Mouse (Mus musculus): Measurements from ENCODE around the gene Nfxl1. TPM values are rescaled to one million over a fixed set of nuclear protein-coding genes. Genes with fewer than 3 reads are reported as not detected.
"Not testable (repeated sequence)": the region's sequence is repeated elsewhere in the genome, so short reads cannot be mapped to it uniquely, and the experiment has no call there.

Gene Nfxl1
- polyA plus RNA-seq, 1 experiment from 2014 or later, result 7.3 TPM

- no peak for ATAC-seq (replicated peaks; ENCODE audit: extremely low read depth, insufficient read depth, low FRiP score)
- H3K4me3 ChIP-seq (ENCODE audit: low read length), result no peak overlapping the region
- WGBS, result 88% methylated on average over 5 of the region's 5 CpGs
- H3K36me3 ChIP-seq (ENCODE audit: control insufficient read depth, insufficient read depth), result no peaks in the 10 kb centered on the region
- no peak overlapping the region for H3K27ac ChIP-seq (ENCODE audit: low read length)
- H3K4me1 ChIP-seq (ENCODE audit: control insufficient read depth, insufficient read depth, low read length), result no peaks in the 10 kb centered on the region
- no peaks in the 10 kb centered on the region for H3K27me3 ChIP-seq (ENCODE audit: control insufficient read depth, insufficient read depth, low read length)
- H3K9ac ChIP-seq (ENCODE audit: low read length), result no peak overlapping the region
- peaks cover 16% of the 10 kb centered on the region for H3K9me3 ChIP-seq (replicated peaks; ENCODE audit: control insufficient read depth, low read length)
- H3K4me2 ChIP-seq (ENCODE audit: low read depth, low read length), result no peak overlapping the region
Observed at GRCm38 (mm10) chr5:72565621-72566020, 6.1 kb upstream of the Nfxl1 start.

GRCm38 (mm10) chr5:72563183-72563582 lies 3.7 kb upstream of the Nfxl1 start:
- H3K4me3 ChIP-seq (ENCODE audit: low read length); H3K4me1 ChIP-seq (ENCODE audit: control insufficient read depth, insufficient read depth, low read length); H3K4me2 ChIP-seq (ENCODE audit: low read depth, low read length); H3K36me3 ChIP-seq (ENCODE audit: control insufficient read depth, insufficient read depth); H3K27ac ChIP-seq (ENCODE audit: low read length); H3K9me3 ChIP-seq (replicated peaks; ENCODE audit: control insufficient read depth, low read length); H3K9ac ChIP-seq (ENCODE audit: low read length); H3K27me3 ChIP-seq (ENCODE audit: control insufficient read depth, insufficient read depth, low read length); ATAC-seq (replicated peaks; ENCODE audit: extremely low read depth, insufficient read depth, low FRiP score): not testable (repeated sequence)
- 41% methylated on average over 2 of the region's 2 CpGs for WGBS

- 50% methylated on average over 3 of the region's 3 CpGs for WGBS
- H3K4me3 ChIP-seq (ENCODE audit: low read length), result no peak overlapping the region
- no peaks in the 10 kb centered on the region for H3K27me3 ChIP-seq (ENCODE audit: control insufficient read depth, insufficient read depth, low read length)
- peaks cover 6% of the 10 kb centered on the region for H3K4me1 ChIP-seq (ENCODE audit: control insufficient read depth, insufficient read depth, low read length)
- no peaks in the 10 kb centered on the region for H3K36me3 ChIP-seq (ENCODE audit: control insufficient read depth, insufficient read depth)
- peaks cover 3% of the 10 kb centered on the region; the same call in 1 of the 2 replicates for H3K9me3 ChIP-seq (replicated peaks; ENCODE audit: control insufficient read depth, low read length)
- no peak overlapping the region for H3K4me2 ChIP-seq (ENCODE audit: low read depth, low read length)
- no peak overlapping the region for H3K27ac ChIP-seq (ENCODE audit: low read length)
- H3K9ac ChIP-seq (ENCODE audit: low read length), result no peak overlapping the region
- ATAC-seq (replicated peaks; ENCODE audit: extremely low read depth, insufficient read depth, low FRiP score), result no peak
Observed at GRCm38 (mm10) chr5:72560976-72561628, 1.6 kb upstream of the Nfxl1 start.

- peak; percentile 62 for ATAC-seq (replicated peaks; ENCODE audit: extremely low read depth, insufficient read depth, low FRiP score)
- under 1% methylated on average over 57 of the region's 57 CpGs for WGBS
- Histone ChIP-seq H3K4me1 (ENCODE audit: control insufficient read depth, insufficient read depth, low read length) (peaks cover 6% of the 10 kb centered on the region), H3K9me3 (replicated peaks; ENCODE audit: control insufficient read depth, low read length) (peaks cover 2% of the 10 kb centered on the region; the same call in 1 of the 2 replicates), H3K36me3 (ENCODE audit: control insufficient read depth, insufficient read depth) (peaks cover 3% of the 10 kb centered on the region; the same call in 1 of the 2 replicates), H3K27me3 (ENCODE audit: control insufficient read depth, insufficient read depth, low read length) (no peaks in the 10 kb centered on the region), H3K4me2 (ENCODE audit: low read depth, low read length) (peak overlapping the region; percentile 77), H3K9ac (ENCODE audit: low read length) (peak overlapping the region; percentile 73), H3K4me3 (ENCODE audit: low read length) (peak overlapping the region; percentile 60), H3K27ac (ENCODE audit: low read length) (0 out of 2 replicates have a peak overlapping the region, but pooled peaks have one; percentile 23)
Observed at GRCm38 (mm10) chr5:72558716-72559526, 563 bp downstream of the Nfxl1 start.

- Histone ChIP-seq H3K27ac (ENCODE audit: low read length) (no peak overlapping the region), H3K4me3 (ENCODE audit: low read length) (no peak overlapping the region), H3K4me1 (ENCODE audit: control insufficient read depth, insufficient read depth, low read length) (peaks cover 6% of the 10 kb centered on the region), H3K4me2 (ENCODE audit: low read depth, low read length) (no peak overlapping the region), H3K36me3 (ENCODE audit: control insufficient read depth, insufficient read depth) (peaks cover 8% of the 10 kb centered on the region), H3K9me3 (replicated peaks; ENCODE audit: control insufficient read depth, low read length) (no peaks in the 10 kb centered on the region), H3K9ac (ENCODE audit: low read length) (no peak overlapping the region), H3K27me3 (ENCODE audit: control insufficient read depth, insufficient read depth, low read length) (no peaks in the 10 kb centered on the region)
- ATAC-seq (replicated peaks; ENCODE audit: extremely low read depth, insufficient read depth, low FRiP score), result no peak
- 92% methylated on average over 3 of the region's 3 CpGs for WGBS
Observed at GRCm38 (mm10) chr5:72556245-72556644, 3.2 kb downstream of the Nfxl1 start.

- H3K9ac ChIP-seq (ENCODE audit: low read length), result no peak overlapping the region
Observed at GRCm38 (mm10) chr5:72551209-72551608, 8.3 kb downstream of the Nfxl1 start.

GRCm38 (mm10) chr5:72528896-72529295 lies 30.6 kb downstream of the Nfxl1 start:
- no peaks in the 10 kb centered on the region for H3K4me1 ChIP-seq (ENCODE audit: control insufficient read depth, insufficient read depth, low read length)
- H3K4me2 ChIP-seq (ENCODE audit: low read depth, low read length), result no peak overlapping the region
- H3K27me3 ChIP-seq (ENCODE audit: control insufficient read depth, insufficient read depth, low read length), result no peaks in the 10 kb centered on the region
- H3K4me3 ChIP-seq (ENCODE audit: low read length), result no peak overlapping the region
- peaks cover 32% of the 10 kb centered on the region for H3K36me3 ChIP-seq (ENCODE audit: control insufficient read depth, insufficient read depth)
- WGBS, result 77% methylated on average over 3 of the region's 3 CpGs
- no peak overlapping the region for H3K27ac ChIP-seq (ENCODE audit: low read length)
- no peak overlapping the region for H3K9ac ChIP-seq (ENCODE audit: low read length)
- H3K9me3 ChIP-seq (replicated peaks; ENCODE audit: control insufficient read depth, low read length), result peaks cover 3% of the 10 kb centered on the region; the same call in 1 of the 2 replicates
- no peak for ATAC-seq (replicated peaks; ENCODE audit: extremely low read depth, insufficient read depth, low FRiP score)

More at GRCm38 (mm10) chr5:72551209-72551608, 8.3 kb downstream of the Nfxl1 start:
- H3K4me3 ChIP-seq (ENCODE audit: low read length), result no peak overlapping the region
- H3K4me1 ChIP-seq (ENCODE audit: control insufficient read depth, insufficient read depth, low read length), result no peaks in the 10 kb centered on the region
- peaks cover 10% of the 10 kb centered on the region for H3K36me3 ChIP-seq (ENCODE audit: control insufficient read depth, insufficient read depth)
- no peaks in the 10 kb centered on the region for H3K9me3 ChIP-seq (replicated peaks; ENCODE audit: control insufficient read depth, low read length)
- no peak overlapping the region for H3K27ac ChIP-seq (ENCODE audit: low read length)
- ATAC-seq (replicated peaks; ENCODE audit: extremely low read depth, insufficient read depth, low FRiP score), result no peak
- H3K27me3 ChIP-seq (ENCODE audit: control insufficient read depth, insufficient read depth, low read length), result no peaks in the 10 kb centered on the region
- 87% methylated on average over 3 of the region's 3 CpGs for WGBS
- H3K4me2 ChIP-seq (ENCODE audit: low read depth, low read length), result no peak overlapping the region

- H3K27ac ChIP-seq (ENCODE audit: low read length), result peak overlapping the region; percentile 33; the same call in 1 of the 2 replicates
- 57% methylated on average over 5 of the region's 5 CpGs for WGBS
- ATAC-seq (replicated peaks; ENCODE audit: extremely low read depth, insufficient read depth, low FRiP score), result peak; percentile 85
- H3K36me3 ChIP-seq (ENCODE audit: control insufficient read depth, insufficient read depth), result peaks cover 23% of the 10 kb centered on the region
- no peaks in the 10 kb centered on the region for H3K9me3 ChIP-seq (replicated peaks; ENCODE audit: control insufficient read depth, low read length)
- no peak overlapping the region for H3K4me2 ChIP-seq (ENCODE audit: low read depth, low read length)
- H3K4me1 ChIP-seq (ENCODE audit: control insufficient read depth, insufficient read depth, low read length), result no peaks in the 10 kb centered on the region
- H3K27me3 ChIP-seq (ENCODE audit: control insufficient read depth, insufficient read depth, low read length), result no peaks in the 10 kb centered on the region
- no peak overlapping the region for H3K4me3 ChIP-seq (ENCODE audit: low read length)
- H3K9ac ChIP-seq (ENCODE audit: low read length), result no peak overlapping the region
Observed at GRCm38 (mm10) chr5:72513808-72514207, 45.7 kb downstream of the Nfxl1 start.

- Histone ChIP-seq H3K36me3 (ENCODE audit: control insufficient read depth, insufficient read depth) (no peaks in the 10 kb centered on the region), H3K27ac (ENCODE audit: low read length) (no peak overlapping the region), H3K27me3 (ENCODE audit: control insufficient read depth, insufficient read depth, low read length) (no peaks in the 10 kb centered on the region; the same call in 1 of the 2 replicates), H3K4me1 (ENCODE audit: control insufficient read depth, insufficient read depth, low read length) (peaks cover 9% of the 10 kb centered on the region), H3K9ac (ENCODE audit: low read length) (no peak overlapping the region), H3K9me3 (replicated peaks; ENCODE audit: control insufficient read depth, low read length) (no peaks in the 10 kb centered on the region), H3K4me3 (ENCODE audit: low read length) (no peak overlapping the region), H3K4me2 (ENCODE audit: low read depth, low read length) (no peak overlapping the region)
- no peak for ATAC-seq (replicated peaks; ENCODE audit: extremely low read depth, insufficient read depth, low FRiP score)
- WGBS, result 64% methylated on average over 5 of the region's 5 CpGs
Observed at GRCm38 (mm10) chr5:72505740-72506139, 53.7 kb downstream of the Nfxl1 start.
